In genomic region chr16:95287656-95288055, GRCm38 (mm10) we compare ENCODE assay signal across 30 mouse cellular contexts. TPM values are rescaled to one million over a fixed set of nuclear protein-coding genes. Genes with fewer than 3 reads are reported as not detected.
DNase-seq lines count a peak whose midpoint lies in the region; ATAC-seq lines count a peak whose summit lies in the region.
"Had no signal": no experiment of that assay in that cellular context is flagged by ENCODE, and none has a peak within 500 bp of the region (broad histone marks: within the 10 kb centered on the region; RNA-seq: fewer than 3 reads in every experiment).

No protein-coding gene starts in this region.

- peaks cover 14% of the 10 kb centered on the region; the same call in 1 of the 2 replicates for H3K4me1 ChIP-seq in kidney, embryonic 14.5 days (ENCODE audit: control insufficient read depth, insufficient read depth, low read length)
- H3K4me1 ChIP-seq: hindbrain, embryonic 13.5 days; liver, embryonic 12.5 days; neural tube, embryonic 13.5 days had no signal

- H3K4me3 ChIP-seq in kidney, embryonic 14.5 days (ENCODE audit: low read length): no peak overlapping the region
- H3K4me3 ChIP-seq: erythroblast, embryonic 14.5 days; gastrocnemius, adult 2 months; hindbrain, embryonic 13.5 days; limb, embryonic 12.5 days; liver, embryonic 12.5 days; neural tube, embryonic 13.5 days; stomach, embryonic 15.5 days had no signal

- H3K9ac ChIP-seq in kidney, embryonic 14.5 days (ENCODE audit: low read depth, low read length): no peak overlapping the region
- H3K9ac ChIP-seq: hindbrain, embryonic 13.5 days; limb, embryonic 12.5 days; liver, embryonic 12.5 days; liver, postnatal 0 days; neural tube, embryonic 13.5 days; stomach, embryonic 15.5 days had no signal

- no peaks in the 10 kb centered on the region for H3K27me3 ChIP-seq in kidney, embryonic 14.5 days (ENCODE audit: control insufficient read depth, insufficient read depth, low read length)
- H3K27me3 ChIP-seq: hindbrain, embryonic 13.5 days; limb, embryonic 12.5 days; liver, embryonic 12.5 days; neural tube, embryonic 13.5 days; stomach, embryonic 15.5 days had no signal

- H3K9me3 ChIP-seq in kidney, embryonic 14.5 days (ENCODE audit: control insufficient read depth, low read length): no peaks in the 10 kb centered on the region
- H3K9me3 ChIP-seq: hindbrain, embryonic 13.5 days; limb, embryonic 12.5 days; liver, embryonic 12.5 days; neural tube, embryonic 13.5 days; stomach, embryonic 15.5 days had no signal

- ATAC-seq in kidney, embryonic 14.5 days (ENCODE audit: low FRiP score, low TSS enrichment): peak; percentile 69; the same call in 1 of the 2 replicates
- ATAC-seq: forebrain, embryonic 16.5 days; intestine, postnatal 0 days; liver, embryonic 12.5 days; liver, postnatal 0 days had no signal

- H3K36me3 ChIP-seq in kidney, embryonic 14.5 days (ENCODE audit: control insufficient read depth, insufficient read depth, low read length): no peaks in the 10 kb centered on the region
- H3K36me3 ChIP-seq: hindbrain, embryonic 13.5 days; limb, embryonic 12.5 days; liver, embryonic 12.5 days; neural tube, embryonic 13.5 days; stomach, embryonic 15.5 days had no signal

- peak; percentile 70 for DNase-seq in kidney, adult 18-20 months
- DNase-seq in kidney, postnatal 14 days: peak; percentile 80
- peak; percentile 28 for DNase-seq in retina, postnatal 1 day
- no peak for DNase-seq in adrenal gland, postnatal 25 days
- no peak for DNase-seq in thymus, postnatal 36 days
- no peak for DNase-seq in right cerebral cortex, postnatal 10 days (ENCODE audit: low spot score in 2 of 2)
- DNase-seq: adrenal gland, postnatal 14 days; cerebellum, adult 11-12 months; cerebellum, postnatal 10 days; gastrocnemius, adult 2 months; gastrocnemius, postnatal 36 days; heart, adult 18-20 months; heart, postnatal 4 days; liver, postnatal 0 days; lung, postnatal 36 days; right cerebral cortex, postnatal 25 days; thymus, postnatal 14 days had no signal

- 72% methylated on average over 2 of the region's 2 CpGs for WGBS in kidney, embryonic 14.5 days

- no peak overlapping the region for H3K4me2 ChIP-seq in kidney, embryonic 14.5 days (replicated peaks; ENCODE audit: low read depth, low read length)
- H3K4me2 ChIP-seq: heart, embryonic 11.5 days; hindbrain, embryonic 13.5 days; limb, embryonic 12.5 days; liver, embryonic 12.5 days; midbrain, embryonic 11.5 days; neural tube, embryonic 13.5 days; stomach, embryonic 15.5 days had no signal

- H3K27ac ChIP-seq in kidney, embryonic 14.5 days (ENCODE audit: low read depth, low read length): peak overlapping the region; percentile 30; the same call in 1 of the 2 replicates
- H3K27ac ChIP-seq: gastrocnemius, adult 2 months; hindbrain, embryonic 13.5 days; limb, embryonic 12.5 days; liver, embryonic 12.5 days; neural tube, embryonic 13.5 days; stomach, embryonic 15.5 days had no signal

RNA-seq across cellular contexts. Expression of gene Kcnj15, which starts 30.3 kb away (rescaled TPM):
- polyA plus RNA-seq in kidney, embryonic 14.5 days (2014; fragmentation: Nextera tagmentation; extraction: Ambion mirVana): 0.41 and 1.3 TPM in 2 replicates
- total RNA-seq in adrenal gland, postnatal 25 days (2021): 0.67 and 0.88 TPM in 2 replicates
- total RNA-seq: common myeloid progenitor, adult 5-6 weeks; megakaryocyte, adult 5-6 weeks had no signal
- polyA plus RNA-seq: forebrain, embryonic 16.5 days had no signal

Comparison
In these comparisons a context has a peak if more than half of its experiments do, and no peak if none do; other contexts are left out.
1. DNase-seq: peak in kidney, adult 18-20 months (single experiment), kidney, postnatal 14 days (single experiment) and retina, postnatal 1 day (single experiment); none in adrenal gland, postnatal 25 days (single experiment), thymus, postnatal 36 days (0 of 2) and right cerebral cortex, postnatal 10 days (0 of 2).